Mouse (Mus musculus) mouse trophoblast stem cell (cell line): ENCODE results near the gene Dpm2.

Experiments
- in situ Hi-C, 2 experiments: fragments of 300-500 bp; cut with MseI, MboI; formaldehyde crosslinking; loops; 2 replicates in 1 of 2; 3 replicates in 1 of 2; pipeline ENCODE4 v1.15.1; 2025

The Dpm2 gene

GRCm38 (mm10) chr2:32547380-32547779 is 23.3 kb upstream of the Dpm2 start:
- in situ Hi-C loops, result no loop called here

GRCm38 (mm10) chr2:32547964-32548739 is 22.5 kb upstream of the Dpm2 start:
- in situ Hi-C loops, result no loop called here

DNA sequence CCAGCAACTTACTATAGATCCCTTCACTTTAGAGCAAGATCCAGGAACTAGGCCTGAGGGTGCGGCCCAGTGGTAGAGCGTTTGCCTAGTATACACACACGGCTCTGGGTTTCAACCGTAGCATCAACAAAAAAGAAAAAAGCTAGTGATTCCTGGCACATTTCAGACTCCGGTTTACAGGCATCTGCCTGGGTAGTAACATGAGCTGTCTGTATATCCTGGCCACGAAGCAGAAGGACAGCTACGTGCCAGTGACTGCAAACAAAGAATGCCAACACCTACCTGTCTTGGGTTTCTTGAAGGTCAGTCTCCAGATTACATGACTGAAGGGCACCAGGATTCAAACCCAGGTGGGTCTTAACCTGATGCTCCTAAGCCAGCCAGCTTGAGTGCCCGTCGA is 21.5 kb upstream of the Dpm2 start:
- in situ Hi-C loops, result no loop called here

DNA sequence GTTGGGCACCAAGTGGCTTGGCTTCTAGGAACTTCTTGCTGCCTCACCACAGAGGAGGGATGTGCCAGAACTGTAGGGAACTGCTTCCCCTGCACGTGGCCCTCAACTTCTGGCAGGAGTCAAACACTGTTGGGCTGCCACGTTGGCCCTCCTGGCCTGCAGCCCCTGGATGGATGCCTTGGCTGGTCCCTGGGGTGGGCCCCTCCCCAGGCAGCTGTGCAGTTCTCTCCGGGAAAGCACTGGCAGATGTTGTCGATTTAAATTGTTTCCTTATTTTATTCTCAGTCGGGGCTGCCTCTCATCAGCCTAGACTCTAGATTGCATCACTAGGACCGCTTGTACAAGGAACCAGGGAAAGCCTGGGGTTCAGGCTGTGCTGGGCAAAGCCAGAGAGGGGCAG is 20.9 kb upstream of the Dpm2 start:
- in situ Hi-C loops, result no loop called here

GRCm38 (mm10) chr2:32551236-32551635 is 19.4 kb upstream of the Dpm2 start:
- in situ Hi-C loops, result no loop called here

GRCm38 (mm10) chr2:32553592-32554148 is 17.0 kb upstream of the Dpm2 start:
- in situ Hi-C loops, result no loop called here

GRCm38 (mm10) chr2:32555484-32555883 is 15.2 kb upstream of the Dpm2 start:
- in situ Hi-C loops, result no loop called here

DNA sequence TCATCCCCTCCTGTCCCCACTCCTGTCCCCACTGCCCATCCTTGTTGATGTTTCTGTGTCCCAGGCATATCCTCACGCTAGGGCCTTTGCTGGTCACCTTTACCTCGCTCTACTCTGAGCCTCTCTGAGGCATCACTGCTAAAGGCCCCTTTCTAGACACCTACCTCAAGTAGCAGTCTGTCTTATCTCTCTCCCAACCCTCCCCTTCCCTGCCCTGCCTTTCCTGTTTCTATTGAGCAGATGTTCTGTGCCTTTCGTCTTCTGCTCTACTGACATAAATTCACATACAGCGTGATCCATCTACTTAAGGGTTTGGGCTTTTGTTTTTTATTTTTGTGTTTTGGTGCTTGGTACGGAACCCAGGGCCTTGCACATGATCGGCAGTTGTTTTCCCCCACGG is 14.6 kb upstream of the Dpm2 start:
- in situ Hi-C loops, result no loop called here

DNA sequence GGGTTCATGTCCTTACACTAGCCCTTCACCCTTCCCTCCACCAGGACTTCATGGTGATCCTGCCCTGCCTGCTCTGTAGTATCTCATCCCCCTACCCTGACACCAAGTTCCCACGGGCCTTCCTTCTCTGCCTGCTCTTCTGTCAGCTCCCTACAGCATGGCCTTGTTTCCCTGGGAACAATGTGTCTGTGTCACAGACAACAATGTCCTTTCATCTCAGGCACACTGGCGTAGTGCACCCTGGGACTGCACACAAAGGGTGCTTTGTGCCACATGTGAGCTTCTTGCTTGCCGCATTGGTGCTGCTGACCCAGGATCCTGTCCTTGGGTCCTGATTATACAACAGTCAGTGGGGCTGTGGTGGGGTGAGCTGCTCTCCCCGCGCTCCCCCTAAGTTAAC is 11.1 kb upstream of the Dpm2 start:
- in situ Hi-C loops, result no loop called here

DNA sequence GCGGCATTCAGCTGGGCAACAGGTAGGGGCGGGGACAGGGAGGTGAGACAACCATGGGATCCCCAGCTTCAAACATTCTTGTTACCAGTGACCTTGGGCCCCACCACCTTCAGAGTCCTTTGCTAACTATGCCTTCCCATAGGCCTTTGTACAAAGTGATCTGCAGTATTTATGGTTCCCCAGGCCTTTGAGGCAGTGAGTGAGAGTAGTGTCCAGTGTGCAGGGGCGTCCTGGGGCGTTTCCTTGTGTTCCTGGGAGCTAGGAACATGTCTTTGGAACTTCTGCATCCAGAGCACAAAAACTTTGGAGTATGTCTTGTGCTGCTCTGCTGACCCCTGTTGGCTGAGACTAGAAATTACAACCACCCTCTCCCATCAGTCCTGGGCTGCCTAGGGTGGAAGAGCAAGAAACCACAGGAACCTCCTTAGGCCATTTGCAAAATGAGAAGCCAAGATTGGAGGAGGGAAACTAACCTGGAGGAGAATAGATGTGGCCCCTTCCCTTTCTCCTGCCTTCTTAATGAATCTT is 4.1 kb upstream of the Dpm2 start:
- in situ Hi-C loops, result loop anchor here (5.0 kb wide), 1 partner anchor 79 kb away; no protein-coding TSS in a partner anchor

- in situ Hi-C loops, result loop anchor here (5.0 kb wide), 1 partner anchor 81 kb away; no protein-coding TSS in a partner anchor
Observed at GRCm38 (mm10) chr2:32568149-32568548, 2.5 kb upstream of the Dpm2 start.

DNA sequence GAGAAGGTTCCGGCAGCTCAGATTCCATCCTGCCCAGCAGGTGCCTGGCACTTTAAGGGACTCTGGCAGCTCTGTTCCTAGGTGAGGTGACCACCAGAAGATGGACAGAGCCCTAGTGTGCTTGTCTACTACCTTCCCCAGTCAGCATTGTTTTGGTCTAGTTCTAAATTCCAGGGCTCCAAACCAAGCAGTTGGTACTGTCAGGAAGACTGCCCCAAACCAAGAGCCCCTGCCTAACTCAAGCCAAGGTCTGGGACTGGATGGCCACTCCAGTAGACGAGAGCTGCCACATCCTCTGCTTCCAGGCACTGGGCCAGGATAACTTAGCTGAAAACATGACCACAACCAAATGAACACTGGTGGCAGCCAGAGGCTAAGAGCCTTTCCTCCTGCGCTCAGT is 1.7 kb upstream of the Dpm2 start:
- in situ Hi-C loops, result loop anchor here (5.0 kb wide), 1 partner anchor 82 kb away; no protein-coding TSS in a partner anchor

DNA sequence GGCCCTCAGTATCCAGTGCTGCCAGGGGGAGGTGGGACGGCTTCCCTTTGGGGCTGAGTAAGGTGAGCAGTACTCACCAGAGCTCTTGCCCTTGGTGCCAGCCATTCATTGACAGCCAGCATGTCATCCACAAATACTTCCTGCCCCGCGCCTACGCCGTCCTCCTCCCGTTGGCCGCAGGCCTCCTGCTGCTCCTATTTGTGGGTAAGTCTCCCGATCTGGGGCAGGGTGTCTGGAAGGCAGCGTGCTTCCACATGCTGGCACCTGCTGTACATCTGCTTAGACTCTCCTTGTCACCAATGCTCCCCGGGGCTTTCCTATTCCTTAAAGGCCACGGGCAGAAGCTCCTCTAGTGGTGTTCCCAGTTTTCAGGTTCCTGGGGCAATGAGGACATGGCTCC is 1.5 kb downstream of the Dpm2 start:
- in situ Hi-C loops, result no loop called here

- in situ Hi-C loops, result no loop called here
Observed at GRCm38 (mm10) chr2:32574497-32574896, 3.8 kb downstream of the Dpm2 start, which contains the start of gene Pip5kl1. Pip5kl1 (plus strand) TSS chr2:32574797.

- in situ Hi-C loops, result no loop called here
Observed at GRCm38 (mm10) chr2:32574901-32575585, 4.4 kb downstream of the Dpm2 start.

DNA sequence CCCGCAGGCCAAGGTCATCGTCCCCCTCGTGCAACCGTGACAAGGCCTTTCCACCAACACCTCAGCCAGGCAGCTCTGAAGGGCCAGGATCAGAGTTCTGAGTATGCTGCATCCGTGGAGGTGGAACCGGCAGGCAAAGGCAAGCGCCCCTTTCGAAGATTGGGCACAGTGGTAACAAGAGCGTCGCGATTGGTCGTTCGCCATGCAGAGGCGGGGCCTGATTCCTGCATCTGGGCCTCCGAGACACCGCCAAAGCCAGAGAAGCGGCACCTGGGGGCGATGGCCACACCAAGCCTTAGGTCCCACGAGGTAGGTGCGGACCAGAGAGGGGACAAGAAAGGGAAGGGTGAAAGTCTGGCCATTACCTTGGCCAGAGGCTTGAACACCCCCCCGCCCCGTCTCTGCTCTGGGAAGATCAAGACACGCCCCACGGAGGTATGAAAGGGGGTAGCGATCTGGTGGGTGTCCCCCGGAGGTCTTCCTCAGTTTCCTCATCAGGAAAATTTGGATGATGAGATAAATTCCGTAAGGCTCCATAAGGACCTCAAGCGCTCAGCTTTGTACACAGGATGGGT is 5.0 kb downstream of the Dpm2 start, which contains the start of gene 9430097D07Rik:
Gene 9430097D07Rik, minus strand, starts transcription at position 99 of the 575 bp plus-strand sequence.
- in situ Hi-C loops, result no loop called here

GRCm38 (mm10) chr2:32576532-32576931 is 5.9 kb downstream of the Dpm2 start:
- in situ Hi-C loops, result no loop called here

- in situ Hi-C loops, result no loop called here
Observed at GRCm38 (mm10) chr2:32578146-32579046, 7.7 kb downstream of the Dpm2 start.

- in situ Hi-C loops, result no loop called here
Observed at GRCm38 (mm10) chr2:32581450-32582095, 10.9 kb downstream of the Dpm2 start.
